Mouse (Mus musculus) limb, embryonic 13.5 days (tissue): ENCODE measurements around the gene Tmem108. TPM values are rescaled to one million over a fixed set of nuclear protein-coding genes. Genes with fewer than 3 reads are reported as not detected.

Experiments used
- ATAC-seq: fragments of 200-750 bp; cut with Nextera tagmentation; 2 replicates; pipeline ENCODE4 v1.8.0; 2017; ENCODE audit warnings: low read depth, moderate number of reproducible peaks, moderate TSS enrichment; ENCODE audit not compliant: low FRiP score
- H3K27ac ChIP-seq: fragments of 300-500 bp; sonication (generic); 2 replicates; pipeline ENCODE4 v1.5.1; 2015; ENCODE audit warnings: inconsistent platforms, mild to moderate bottlenecking, moderate library complexity
- H3K27me3 ChIP-seq: fragments of 300-500 bp; sonication (generic); 2 replicates; pipeline ENCODE4 v1.6.1; 2015; ENCODE audit warnings: mild to moderate bottlenecking, inconsistent platforms
- H3K36me3 ChIP-seq: fragments of 300-500 bp; sonication (generic); 2 replicates; pipeline ENCODE4 v1.6.1; 2015; ENCODE audit warnings: inconsistent platforms, mild to moderate bottlenecking, moderate library complexity
- H3K4me1 ChIP-seq: fragments of 300-500 bp; sonication (generic); 2 replicates; pipeline ENCODE4 v1.6.1; 2015; ENCODE audit warnings: inconsistent platforms
- H3K4me2 ChIP-seq: fragments of 300-500 bp; sonication (generic); replicated peaks from 2 replicates; pipeline ENCODE4 v1.6.1; 2015; ENCODE audit warnings: inconsistent platforms, mild to moderate bottlenecking, moderate library complexity
- H3K4me3 ChIP-seq: fragments of 300-500 bp; sonication (generic); 2 replicates; pipeline ENCODE4 v1.5.1; 2015; ENCODE audit warnings: moderate library complexity, mild to moderate bottlenecking, inconsistent platforms
- H3K9ac ChIP-seq: fragments of 300-500 bp; sonication (generic); 2 replicates; pipeline ENCODE4 v1.6.1; 2015; ENCODE audit warnings: mild to moderate bottlenecking, inconsistent platforms
- H3K9me3 ChIP-seq: fragments of 300-500 bp; sonication (generic); 2 replicates; pipeline ENCODE4 v1.6.1; 2016; ENCODE audit warnings: inconsistent platforms
- WGBS: fragments of 180-500 bp; shearing (Covaris S2); methylation state at CpG from one replicate; pipeline ENCODE4 v1.1.7; 2015; 5-methylcytosine and 5-hydroxymethylcytosine counted together
- polyA plus RNA-seq: library from polyadenylated mRNA; unstranded; fragments of >200 nt; fragmentation: Nextera tagmentation; extraction: Ambion mirVana; gene quantifications from 2 replicates; pipeline ENCODE4 v1.2.1, GENCODE M21; 2015

The Tmem108 gene
- polyA plus RNA-seq, 1 experiment from 2014 or later = 14.6 TPM

DNA sequence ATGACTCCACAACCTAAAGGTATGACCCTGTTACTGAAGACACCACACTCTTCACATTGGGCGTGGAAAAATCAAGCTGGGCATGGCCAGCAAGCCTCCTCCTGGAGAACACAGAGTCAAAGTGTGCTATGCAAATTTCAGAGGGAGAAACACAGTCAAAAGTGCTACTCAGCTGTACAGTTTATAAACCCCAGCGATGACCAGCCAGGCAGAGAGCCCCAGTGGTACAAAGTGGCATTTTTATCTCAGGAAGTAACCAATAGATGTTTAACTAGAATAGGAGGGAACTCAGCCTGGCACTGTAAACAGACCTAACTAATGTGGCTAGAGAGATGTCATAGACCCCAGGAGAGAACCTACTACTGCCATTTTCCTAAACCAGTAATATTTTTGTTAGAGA lies 115.0 kb downstream of the Tmem108 start:
- Histone ChIP-seq H3K27me3 (no peaks in the 10 kb centered on the region), H3K9me3 (no peaks in the 10 kb centered on the region), H3K36me3 (no peaks in the 10 kb centered on the region), H3K9ac (no peak overlapping the region), H3K27ac (no peak overlapping the region), H3K4me2 (no peak overlapping the region), H3K4me3 (no peak overlapping the region), H3K4me1 (peaks cover 7% of the 10 kb centered on the region; the same call in 1 of the 2 replicates)
- 79% methylated on average over 2 of the region's 2 CpGs for WGBS
- ATAC-seq = no peak

DNA sequence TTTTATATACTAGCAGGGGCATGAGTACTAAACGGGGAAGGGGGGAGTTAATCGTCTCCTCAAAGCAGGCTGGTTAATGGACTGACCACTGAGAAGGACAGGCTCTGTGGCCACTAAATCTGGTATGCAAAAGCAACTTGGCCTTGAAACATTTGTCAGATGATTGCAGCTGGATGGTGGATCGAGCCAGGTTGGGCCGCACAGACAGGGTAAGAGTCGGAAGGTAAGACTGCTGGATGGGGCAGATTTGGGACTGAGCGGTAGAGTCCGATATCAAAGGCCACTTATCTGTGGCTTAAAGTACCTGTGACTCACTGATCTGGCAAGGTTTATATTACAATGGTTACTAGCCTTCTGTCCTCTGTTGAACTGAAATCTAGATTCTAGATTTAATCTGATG lies 115.9 kb downstream of the Tmem108 start:
- H3K4me3 ChIP-seq = no peak overlapping the region
- 84% methylated on average over 7 of the region's 7 CpGs for WGBS
- no peak overlapping the region for H3K4me2 ChIP-seq
- no peak overlapping the region for H3K27ac ChIP-seq
- no peaks in the 10 kb centered on the region for H3K9me3 ChIP-seq
- H3K27me3 ChIP-seq = no peaks in the 10 kb centered on the region
- no peaks in the 10 kb centered on the region for H3K36me3 ChIP-seq
- no peak for ATAC-seq
- H3K9ac ChIP-seq = no peak overlapping the region
- peaks cover 16% of the 10 kb centered on the region for H3K4me1 ChIP-seq

DNA sequence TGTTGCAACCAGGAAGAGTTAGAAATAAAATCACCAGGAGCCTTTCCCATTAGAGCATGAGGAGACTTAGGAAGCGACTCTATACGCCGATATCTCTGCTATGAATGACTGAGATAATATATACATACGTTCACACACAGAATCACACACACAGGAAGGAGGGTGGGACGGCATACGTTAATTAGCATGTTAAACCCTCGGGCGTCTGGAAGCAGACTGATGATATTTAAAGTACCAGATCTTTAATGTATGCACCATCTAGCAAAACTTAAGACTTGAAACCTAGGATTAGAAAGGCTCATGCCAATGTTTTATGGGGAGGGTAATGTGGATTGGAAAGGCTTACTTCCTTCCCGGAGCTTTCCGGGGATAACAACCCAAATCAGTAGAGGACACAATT lies 119.3 kb downstream of the Tmem108 start:
- H3K9me3 ChIP-seq = no peaks in the 10 kb centered on the region
- WGBS = 75% methylated on average over 10 of the region's 10 CpGs
- H3K4me2 ChIP-seq = no peak overlapping the region
- H3K36me3 ChIP-seq = no peaks in the 10 kb centered on the region
- 0 out of 2 replicates have a peak overlapping the region, but pooled peaks have one; percentile 22 for H3K27ac ChIP-seq
- no peak for ATAC-seq
- H3K4me3 ChIP-seq = no peak overlapping the region
- H3K4me1 ChIP-seq = peaks cover 16% of the 10 kb centered on the region
- no peaks in the 10 kb centered on the region for H3K27me3 ChIP-seq
- no peak overlapping the region for H3K9ac ChIP-seq

DNA sequence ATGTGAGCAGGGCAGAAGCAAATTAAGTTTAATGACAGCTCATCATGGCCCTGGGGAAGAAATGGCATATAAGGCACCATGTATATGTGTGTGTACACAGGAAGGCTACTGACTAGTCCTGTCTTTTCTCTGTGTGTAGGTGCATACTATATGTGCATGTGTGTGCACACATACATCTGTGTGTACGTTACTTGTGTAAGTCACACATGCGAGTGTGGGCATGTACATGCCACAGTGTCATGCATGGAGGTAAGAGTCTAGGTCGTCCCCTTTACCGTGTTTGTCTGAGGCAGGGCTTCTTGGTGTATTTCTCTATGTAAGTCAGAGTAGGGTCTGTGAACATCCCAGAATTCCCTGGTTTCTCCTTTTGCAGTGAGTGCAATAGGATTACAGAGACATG lies 120.3 kb downstream of the Tmem108 start:
- H3K27me3 ChIP-seq = no peaks in the 10 kb centered on the region

DNA sequence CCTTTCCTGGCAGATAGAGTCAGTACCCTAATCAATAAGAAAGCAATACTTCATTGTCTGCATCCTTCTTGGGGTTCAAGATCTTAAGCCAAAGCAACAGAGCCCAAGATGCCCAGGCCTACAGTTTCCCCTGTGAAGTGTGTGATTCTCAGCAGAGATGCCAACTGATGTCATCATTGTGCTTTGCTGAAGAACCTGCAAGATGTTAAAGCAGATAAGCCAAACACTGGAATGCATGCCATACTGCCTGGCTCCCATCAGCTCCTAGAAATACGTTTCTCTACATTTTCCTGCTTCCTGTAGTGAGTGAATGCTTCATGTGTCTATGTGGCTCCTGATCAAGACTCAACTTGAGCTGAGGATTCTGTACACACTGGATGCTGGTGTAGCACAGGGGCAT lies 122.2 kb downstream of the Tmem108 start:
- WGBS = 63% methylated on average over 1 of the region's 1 CpGs
- H3K4me2 ChIP-seq = no peak overlapping the region

More for the DNA sequence above, 120.3 kb downstream of the Tmem108 start:
- Histone ChIP-seq H3K4me2 (no peak overlapping the region), H3K4me3 (no peak overlapping the region), H3K36me3 (no peaks in the 10 kb centered on the region), H3K27ac (no peak overlapping the region), H3K9ac (no peak overlapping the region), H3K9me3 (no peaks in the 10 kb centered on the region), H3K4me1 (peaks cover 12% of the 10 kb centered on the region)
- ATAC-seq = peak; percentile 51; the same call in 1 of the 2 replicates
- 93% methylated on average over 4 of the region's 4 CpGs for WGBS

DNA sequence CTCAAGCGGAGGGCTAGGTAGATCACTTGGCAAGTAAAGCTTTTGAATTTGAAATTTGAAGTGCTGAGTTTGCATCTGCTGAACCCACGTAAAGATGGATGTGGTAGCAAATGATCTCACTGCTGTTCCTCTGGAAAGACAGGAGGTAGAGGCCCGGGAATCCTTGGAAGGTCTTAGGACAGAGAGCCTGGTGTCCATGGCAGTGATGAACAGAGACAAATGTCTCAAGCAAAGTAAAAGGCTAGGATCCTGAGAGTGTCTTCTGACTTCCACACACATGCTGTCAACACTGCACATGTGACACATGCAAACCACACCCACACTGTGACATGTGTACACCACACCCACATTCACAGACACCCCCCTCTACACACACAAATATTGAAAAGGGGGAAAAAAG lies 124.2 kb downstream of the Tmem108 start:
- Histone ChIP-seq H3K27ac (no peak overlapping the region), H3K36me3 (no peaks in the 10 kb centered on the region)

More for the DNA sequence above, 122.2 kb downstream of the Tmem108 start:
- Histone ChIP-seq H3K4me3 (no peak overlapping the region), H3K27ac (no peak overlapping the region), H3K27me3 (no peaks in the 10 kb centered on the region), H3K36me3 (no peaks in the 10 kb centered on the region), H3K9ac (no peak overlapping the region), H3K4me1 (peaks cover 12% of the 10 kb centered on the region), H3K9me3 (no peaks in the 10 kb centered on the region)
- no peak for ATAC-seq

DNA sequence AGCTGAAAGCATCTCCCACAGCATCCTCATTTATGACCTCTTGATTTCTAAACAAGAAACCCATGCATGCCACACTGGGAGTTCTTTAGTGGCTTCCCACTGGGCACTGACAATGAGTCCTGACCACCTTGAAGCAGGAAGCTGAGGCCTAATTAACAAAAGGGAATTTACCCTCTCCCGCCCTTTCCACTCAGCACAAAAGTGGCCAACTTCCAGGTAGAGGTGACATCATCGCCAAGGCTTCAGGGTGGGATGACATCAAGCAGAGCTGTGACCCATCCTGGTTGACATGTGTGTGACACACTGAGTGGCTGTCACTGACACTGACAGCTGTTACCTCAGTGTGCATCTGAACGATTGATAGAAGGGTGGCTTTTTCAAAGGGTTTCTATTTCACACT lies 124.8 kb downstream of the Tmem108 start:
- Histone ChIP-seq H3K9me3 (no peaks in the 10 kb centered on the region), H3K27ac (no peak overlapping the region), H3K27me3 (no peaks in the 10 kb centered on the region), H3K9ac (no peak overlapping the region), H3K4me3 (no peak overlapping the region), H3K36me3 (no peaks in the 10 kb centered on the region), H3K4me1 (peaks cover 12% of the 10 kb centered on the region), H3K4me2 (no peak overlapping the region)
- ATAC-seq = no peak
- WGBS = 48% methylated on average over 3 of the region's 3 CpGs

More for the DNA sequence above, 124.2 kb downstream of the Tmem108 start:
- Histone ChIP-seq H3K9me3 (no peaks in the 10 kb centered on the region), H3K4me2 (no peak overlapping the region), H3K27me3 (no peaks in the 10 kb centered on the region), H3K4me3 (no peak overlapping the region), H3K4me1 (peaks cover 12% of the 10 kb centered on the region), H3K9ac (no peak overlapping the region)
- 71% methylated on average over 3 of the region's 3 CpGs for WGBS
- no peak for ATAC-seq

DNA sequence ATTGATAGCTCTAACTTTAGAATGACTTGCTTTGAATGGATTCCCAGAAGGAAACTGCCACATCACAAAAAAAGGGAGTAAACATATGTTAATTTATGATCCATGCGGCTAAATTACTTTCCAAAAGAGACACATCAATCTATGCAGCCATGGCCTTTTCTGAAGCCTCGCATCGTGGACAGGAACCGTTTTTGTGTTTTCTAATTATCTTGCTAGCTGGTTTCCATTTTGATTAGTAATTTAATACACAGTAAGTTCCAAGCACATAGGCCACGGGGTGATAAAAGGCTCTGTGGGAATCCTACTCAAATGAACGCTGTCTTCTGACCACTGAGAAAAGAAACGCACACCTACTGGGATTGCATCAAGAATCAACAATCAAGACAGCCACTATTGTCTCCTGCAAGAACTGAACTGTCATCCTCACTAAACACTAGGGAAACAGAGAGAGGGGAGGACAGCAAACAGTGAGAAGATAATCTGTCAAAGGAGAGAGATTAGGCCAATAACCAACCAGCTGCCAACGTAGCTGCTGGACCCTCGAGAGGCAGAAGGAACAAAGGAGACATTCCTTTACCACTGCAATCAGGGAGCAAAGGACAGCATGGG lies 132.7 kb downstream of the Tmem108 start:
- no peak overlapping the region for H3K4me2 ChIP-seq
- WGBS = 51% methylated on average over 9 of the region's 9 CpGs
- ATAC-seq = no peak
- no peak overlapping the region for H3K4me3 ChIP-seq
- no peaks in the 10 kb centered on the region for H3K36me3 ChIP-seq
- H3K4me1 ChIP-seq = peaks cover 2% of the 10 kb centered on the region; the same call in 1 of the 2 replicates
- H3K27ac ChIP-seq = no peak overlapping the region
- H3K9ac ChIP-seq = no peak overlapping the region
- no peaks in the 10 kb centered on the region for H3K9me3 ChIP-seq
- H3K27me3 ChIP-seq = no peaks in the 10 kb centered on the region

DNA sequence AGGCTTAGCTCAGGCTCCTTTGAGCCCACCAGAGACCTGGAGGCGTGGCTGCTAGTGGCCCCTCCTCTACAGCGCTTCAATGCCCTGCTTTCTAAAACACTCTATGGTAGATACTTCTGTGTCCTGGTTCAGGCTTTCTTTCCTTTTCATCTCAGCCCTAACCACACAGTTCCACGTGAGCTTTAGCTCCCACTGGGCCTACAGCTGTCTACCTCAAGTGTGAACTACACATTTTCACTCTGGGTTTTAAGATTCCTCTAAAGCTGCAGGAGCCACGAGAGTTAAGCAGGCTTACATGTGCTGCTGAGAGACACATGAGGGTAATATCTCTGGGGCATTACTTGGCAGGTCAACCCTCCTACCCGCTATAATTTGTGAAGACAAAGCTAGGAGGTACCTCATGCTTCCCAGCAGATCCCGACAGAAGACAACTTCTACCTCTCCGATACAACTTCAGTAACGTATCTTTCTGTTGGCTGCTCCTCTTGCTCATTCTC lies 134.2 kb downstream of the Tmem108 start:
- H3K27me3 ChIP-seq = no peaks in the 10 kb centered on the region
- H3K27ac ChIP-seq = no peak overlapping the region
- H3K9me3 ChIP-seq = no peaks in the 10 kb centered on the region
- H3K4me2 ChIP-seq = no peak overlapping the region
- no peak overlapping the region for H3K9ac ChIP-seq
- peaks cover 14% of the 10 kb centered on the region for H3K4me1 ChIP-seq
- no peak overlapping the region for H3K4me3 ChIP-seq
- no peak for ATAC-seq
- 83% methylated on average over 8 of the region's 8 CpGs for WGBS
- H3K36me3 ChIP-seq = no peaks in the 10 kb centered on the region

DNA sequence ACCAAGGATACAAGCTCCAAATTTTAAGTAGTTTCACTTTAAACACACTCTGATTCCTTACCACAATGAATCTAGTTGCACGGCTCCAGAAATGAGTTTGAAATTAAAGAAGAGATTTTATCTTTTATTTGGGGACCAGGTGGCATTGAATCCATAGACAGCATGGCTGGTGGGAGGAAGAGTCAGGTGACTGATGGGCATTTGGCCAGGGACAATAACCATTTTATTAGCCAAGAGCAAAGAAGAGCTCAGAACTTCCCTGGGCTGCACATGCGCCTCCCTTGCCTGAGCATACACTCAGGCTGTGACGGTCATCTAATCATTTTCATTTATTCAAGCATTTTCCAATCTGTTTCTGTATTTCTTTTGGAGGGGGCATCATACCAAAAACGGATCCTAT lies 135.5 kb downstream of the Tmem108 start:
- H3K4me3 ChIP-seq = no peak overlapping the region
- H3K9ac ChIP-seq = no peak overlapping the region
- no peaks in the 10 kb centered on the region for H3K27me3 ChIP-seq
- no peak overlapping the region for H3K27ac ChIP-seq
- no peak overlapping the region for H3K4me2 ChIP-seq
- H3K4me1 ChIP-seq = peaks cover 14% of the 10 kb centered on the region
- H3K36me3 ChIP-seq = no peaks in the 10 kb centered on the region
- no peaks in the 10 kb centered on the region for H3K9me3 ChIP-seq
- 82% methylated on average over 4 of the region's 4 CpGs for WGBS
- no peak for ATAC-seq

DNA sequence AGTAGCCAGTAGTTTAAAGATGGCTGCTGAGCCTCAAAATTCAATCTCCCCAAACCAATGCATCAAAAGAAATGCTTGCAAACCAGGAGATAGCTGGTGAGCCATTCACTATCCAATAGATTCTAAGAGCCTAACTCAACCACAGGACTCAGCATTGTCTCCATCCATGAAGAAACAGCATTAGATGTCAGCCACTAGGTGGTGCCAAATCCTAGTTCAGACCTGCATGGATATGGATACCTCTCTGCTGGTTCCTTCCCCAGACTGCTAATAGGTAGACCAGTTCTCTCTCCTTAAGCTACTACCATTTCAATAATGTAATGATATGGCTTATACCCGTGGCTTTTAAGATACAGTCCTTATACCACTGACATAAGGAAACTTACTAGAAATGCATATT lies 137.0 kb downstream of the Tmem108 start:
- Histone ChIP-seq H3K4me1 (peaks cover 14% of the 10 kb centered on the region), H3K27me3 (no peaks in the 10 kb centered on the region), H3K9me3 (no peaks in the 10 kb centered on the region), H3K4me3 (no peak overlapping the region), H3K27ac (no peak overlapping the region), H3K36me3 (no peaks in the 10 kb centered on the region), H3K9ac (no peak overlapping the region), H3K4me2 (no peak overlapping the region)
- ATAC-seq = 0 out of 2 replicates have a peak, but pooled peaks have one; percentile 61
- WGBS = 46% methylated on average over 1 of the region's 1 CpGs

DNA sequence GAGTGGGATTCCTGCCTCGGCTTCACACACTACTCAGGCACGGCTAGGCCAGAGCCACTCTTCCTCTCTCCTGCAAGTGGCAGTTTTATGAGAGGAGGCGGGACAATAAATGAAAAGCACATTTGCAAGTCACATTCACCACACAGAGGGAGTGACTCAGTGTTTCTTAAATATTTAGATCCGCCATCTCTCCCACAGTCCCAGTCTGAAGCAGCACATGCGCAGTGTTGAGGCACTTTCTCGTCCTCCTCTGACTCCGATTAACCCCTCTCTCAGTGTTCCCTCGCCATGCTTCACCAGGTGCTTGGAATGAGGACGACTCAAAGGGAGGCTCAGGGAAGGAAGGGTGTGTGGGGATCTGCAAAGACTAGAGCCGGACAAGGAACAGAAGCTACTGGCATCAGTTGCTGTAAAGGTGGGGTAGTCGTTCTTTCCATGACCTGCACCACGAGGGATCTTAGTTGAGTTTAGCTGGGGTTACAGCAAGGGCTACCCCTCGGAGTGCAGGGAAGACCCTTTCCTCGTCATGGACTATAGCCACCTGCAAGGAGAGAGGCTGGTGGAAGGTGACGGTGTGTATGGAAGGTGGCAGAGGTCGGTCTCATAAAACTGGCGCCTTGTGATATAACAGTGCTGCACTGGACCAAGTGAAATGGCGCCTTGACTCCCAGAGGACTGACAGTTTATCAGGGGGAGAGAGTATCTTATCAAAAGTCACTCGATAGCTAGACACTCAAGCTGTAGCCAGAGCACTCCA lies 137.9 kb downstream of the Tmem108 start:
- 0 out of 2 replicates have a peak overlapping the region, but pooled peaks have one; percentile 1 for H3K4me2 ChIP-seq
- no peak overlapping the region for H3K9ac ChIP-seq
- no peak overlapping the region for H3K27ac ChIP-seq
- WGBS = 63% methylated on average over 19 of the region's 19 CpGs
- peak; percentile 13; the same call in 1 of the 2 replicates for ATAC-seq
- H3K27me3 ChIP-seq = no peaks in the 10 kb centered on the region
- H3K4me3 ChIP-seq = no peak overlapping the region
- H3K9me3 ChIP-seq = no peaks in the 10 kb centered on the region
- peaks cover 14% of the 10 kb centered on the region for H3K4me1 ChIP-seq
- no peaks in the 10 kb centered on the region for H3K36me3 ChIP-seq
